Mouse (Mus musculus) forebrain, postnatal 0 days (tissue): ENCODE results near the gene Pbx1. TPM values are rescaled to one million over a fixed set of nuclear protein-coding genes. Genes with fewer than 3 reads are reported as not detected.

Source experiments
- ATAC-seq: fragments of 200-750 bp; cut with Nextera tagmentation; 2 replicates; pipeline ENCODE4 v1.8.0; 2017; ENCODE audit warnings: mild to moderate bottlenecking, moderate library complexity
- DNase-seq: peaks from one replicate; pipeline ENCODE4 v3.0.0-alpha.2; 2015
- H3K27ac ChIP-seq: fragments of 300-500 bp; sonication (generic); 2 replicates; pipeline ENCODE4 v1.5.1; 2014; ENCODE audit warnings: low read depth, mild to moderate bottlenecking, antibody characterized with exemption, low read length, moderate library complexity, mixed read lengths
- H3K27me3 ChIP-seq: fragments of 300-500 bp; sonication (generic); 2 replicates; pipeline ENCODE4 v1.6.1; 2014; ENCODE audit warnings: mild to moderate bottlenecking, low read length, mixed read lengths; ENCODE audit not compliant: insufficient read depth
- H3K36me3 ChIP-seq: fragments of 300-500 bp; sonication (generic); 2 replicates; pipeline ENCODE4 v1.6.1; 2014; ENCODE audit warnings: mild to moderate bottlenecking, moderate library complexity; ENCODE audit not compliant: insufficient read depth
- H3K4me1 ChIP-seq: fragments of 300-500 bp; sonication (generic); 2 replicates; pipeline ENCODE4 v1.6.1; 2014; ENCODE audit warnings: antibody characterized with exemption; ENCODE audit not compliant: insufficient read depth
- H3K4me2 ChIP-seq: fragments of 300-500 bp; sonication (generic); 2 replicates; pipeline ENCODE4 v1.6.1; 2014; ENCODE audit warnings: low read depth, mild to moderate bottlenecking, moderate library complexity
- H3K4me3 ChIP-seq: fragments of 300-500 bp; sonication (generic); 2 replicates; pipeline ENCODE4 v1.5.1; 2014; ENCODE audit warnings: low read depth, low read length, mixed read lengths
- H3K9ac ChIP-seq: fragments of 300-500 bp; sonication (generic); 2 replicates; pipeline ENCODE4 v1.6.1; 2014; ENCODE audit warnings: mild to moderate bottlenecking
- H3K9me3 ChIP-seq: fragments of 300-500 bp; sonication (generic); 2 replicates; pipeline ENCODE4 v1.6.1; 2016; ENCODE audit warnings: low read length
- CTCF ChIP-seq: sonication (generic); IDR thresholded peaks from 2 replicates; pipeline ENCODE4 v1.5.1; 2016; ENCODE audit warnings: antibody characterized with exemption, control low read depth, low read depth
- WGBS: fragments of 180-500 bp; shearing (Covaris S2); extraction: QIAGEN DNeasy Blood & Tissue Kit; methylation state at CpG from one replicate; pipeline ENCODE4 v1.1.7; 2014; 5-methylcytosine and 5-hydroxymethylcytosine counted together
- polyA plus RNA-seq: library from polyadenylated mRNA; unstranded; fragments of >200 nt; fragmentation: Nextera tagmentation; extraction: Ambion mirVana; gene quantifications from 2 replicates; pipeline ENCODE4 v1.2.1, GENCODE M21; 2015
- total RNA-seq: library from RNA; depleted of rRNA; stranded (reverse); fragments of >200 nt; gene quantifications from 2 replicates; pipeline ENCODE4 v1.2.3, GENCODE M21; 2014

Pbx1 gene
- total and polyA plus RNA-seq, 2 experiments from 2014 or later = 60.5 to 95.9 TPM

DNA sequence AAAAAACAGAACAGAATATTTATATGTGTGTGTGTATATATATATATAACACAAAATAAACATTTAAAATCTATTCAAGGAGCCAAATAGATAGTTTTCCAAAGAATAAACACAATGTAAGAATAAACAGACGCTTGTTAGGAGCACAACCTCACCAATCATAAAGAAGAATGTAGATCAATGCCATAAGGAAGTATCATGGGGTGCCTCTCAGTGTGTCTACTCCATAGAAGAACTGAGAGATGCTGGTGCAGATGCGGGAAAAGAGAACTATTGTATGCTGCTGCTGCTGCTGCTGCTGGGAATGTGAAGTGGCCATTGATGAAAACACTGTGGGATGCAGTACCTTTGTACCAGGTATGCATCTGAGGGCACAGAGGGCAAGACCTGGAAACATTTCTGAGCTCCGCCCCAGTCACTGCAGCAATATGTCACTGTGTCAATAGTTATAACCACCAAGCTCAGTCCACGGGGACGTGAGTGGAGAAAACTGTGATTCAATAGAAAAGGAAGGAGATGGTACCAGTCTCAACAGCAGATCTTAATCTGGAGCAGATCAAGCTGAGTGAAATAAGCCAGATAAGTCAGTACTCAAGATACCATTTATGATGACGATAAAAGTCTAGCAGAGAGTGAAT lies 361.7 kb downstream of the Pbx1 start:
- DNase-seq (no peak), ATAC-seq (no peak)
- H3K9me3 ChIP-seq = no peaks in the 10 kb centered on the region
- H3K4me3 ChIP-seq = no peak overlapping the region
- no peak overlapping the region for H3K27ac ChIP-seq
- TF ChIP-seq CTCF = no peak
- WGBS = 91% methylated on average over 6 of the region's 6 CpGs
- H3K27me3 ChIP-seq = no peaks in the 10 kb centered on the region
- H3K36me3 ChIP-seq = no peaks in the 10 kb centered on the region
- H3K9ac ChIP-seq = no peak overlapping the region
- H3K4me2 ChIP-seq = no peak overlapping the region
- H3K4me1 ChIP-seq = peaks cover 5% of the 10 kb centered on the region; the same call in 1 of the 2 replicates

DNA sequence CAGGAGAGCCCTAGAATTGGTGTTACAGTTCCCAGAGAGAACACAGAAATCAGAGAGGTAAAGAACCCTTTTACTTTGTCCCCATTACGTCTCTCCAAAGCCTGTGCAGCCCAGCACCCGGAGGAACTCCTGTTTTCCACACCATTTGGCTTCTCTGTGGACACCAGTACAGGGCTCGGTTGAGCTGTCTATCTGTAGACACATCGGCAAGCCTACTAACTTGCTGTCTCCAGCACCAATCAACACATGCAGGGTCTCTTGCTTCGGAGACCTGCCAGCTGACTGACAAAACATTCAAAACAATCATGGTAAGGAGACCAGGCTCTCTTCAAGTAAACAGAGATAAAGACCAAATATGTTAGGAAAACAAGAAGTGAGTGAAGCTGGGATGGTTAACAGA lies 362.3 kb downstream of the Pbx1 start:
- TF ChIP-seq CTCF = no peak
- Histone ChIP-seq H3K36me3 (no peaks in the 10 kb centered on the region), H3K27me3 (no peaks in the 10 kb centered on the region), H3K9me3 (no peaks in the 10 kb centered on the region), H3K9ac (no peak overlapping the region), H3K4me1 (peaks cover 5% of the 10 kb centered on the region; the same call in 1 of the 2 replicates), H3K27ac (no peak overlapping the region), H3K4me2 (no peak overlapping the region), H3K4me3 (no peak overlapping the region)
- peak; percentile 20; the same call in 1 of the 2 replicates for ATAC-seq
- no peak for DNase-seq
- WGBS = 71% methylated on average over 5 of the region's 5 CpGs
